Mouse (Mus musculus): Measurements from ENCODE around the gene Slc24a2. TPM values are rescaled to one million over a fixed set of nuclear protein-coding genes. Genes with fewer than 3 reads are reported as not detected.

The Slc24a2 gene
- polyA plus RNA-seq, 1 experiment from 2014 or later, result 5.2 TPM

DNA sequence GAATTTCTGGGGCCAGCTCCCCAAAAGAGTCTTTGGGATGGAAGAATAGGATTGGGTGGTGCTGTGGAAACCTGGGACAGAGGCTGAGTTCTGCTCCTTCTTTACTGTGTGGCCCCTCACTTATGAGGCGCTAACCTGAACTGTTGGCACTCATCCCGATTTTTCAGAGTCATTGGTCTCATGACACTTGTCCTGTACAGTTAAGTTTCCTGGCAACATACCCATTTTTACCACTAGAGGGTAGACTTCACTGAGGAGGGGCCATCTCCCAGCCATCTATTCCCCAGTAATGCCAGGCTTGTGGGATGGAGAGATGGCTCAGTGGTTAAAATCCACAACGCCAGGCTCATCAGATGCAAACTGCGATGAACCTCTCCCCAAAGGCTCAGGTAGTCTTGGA, 192.7 kb downstream of the Slc24a2 start:
- WGBS, result 67% methylated on average over 4 of the region's 4 CpGs
- Histone ChIP-seq H3K4me3 (no peak overlapping the region), H3K4me1 (replicated peaks) (no peaks in the 10 kb centered on the region), H3K4me2 (no peak overlapping the region), H3K9ac (no peak overlapping the region), H3K27ac (replicated peaks) (no peak overlapping the region), H3K27me3 (no peaks in the 10 kb centered on the region), H3K9me3 (no peaks in the 10 kb centered on the region), H3K36me3 (no peaks in the 10 kb centered on the region)
- peak; percentile 59; the same call in 1 of the 2 replicates for ATAC-seq (ENCODE audit: low FRiP score, low read depth)

DNA sequence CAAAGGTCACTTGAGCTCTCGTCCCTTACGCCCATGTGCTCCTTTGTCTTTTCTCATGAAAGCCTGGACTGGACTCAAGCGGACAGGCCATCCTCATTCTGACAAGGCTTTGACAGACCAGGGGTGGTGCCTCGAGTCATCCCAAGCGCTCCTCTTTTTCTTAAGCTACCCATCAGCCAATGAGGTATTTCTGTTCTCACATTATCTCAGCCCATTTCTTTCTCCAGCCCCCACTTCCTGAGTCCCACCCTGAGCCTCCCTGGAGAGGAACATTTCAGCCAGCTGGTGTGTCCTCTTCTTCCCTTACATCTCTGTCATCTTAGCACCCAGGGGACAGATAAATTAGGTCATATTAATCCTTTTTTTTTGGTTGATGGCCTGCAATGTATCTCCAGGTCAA, 193.8 kb downstream of the Slc24a2 start:
- 66% methylated on average over 5 of the region's 5 CpGs for WGBS
- Histone ChIP-seq H3K4me2 (no peak overlapping the region), H3K9ac (no peak overlapping the region), H3K9me3 (no peaks in the 10 kb centered on the region), H3K4me3 (no peak overlapping the region), H3K4me1 (replicated peaks) (no peaks in the 10 kb centered on the region), H3K27me3 (no peaks in the 10 kb centered on the region), H3K27ac (replicated peaks) (no peak overlapping the region), H3K36me3 (no peaks in the 10 kb centered on the region)
- no peak for ATAC-seq (ENCODE audit: low FRiP score, low read depth)

DNA sequence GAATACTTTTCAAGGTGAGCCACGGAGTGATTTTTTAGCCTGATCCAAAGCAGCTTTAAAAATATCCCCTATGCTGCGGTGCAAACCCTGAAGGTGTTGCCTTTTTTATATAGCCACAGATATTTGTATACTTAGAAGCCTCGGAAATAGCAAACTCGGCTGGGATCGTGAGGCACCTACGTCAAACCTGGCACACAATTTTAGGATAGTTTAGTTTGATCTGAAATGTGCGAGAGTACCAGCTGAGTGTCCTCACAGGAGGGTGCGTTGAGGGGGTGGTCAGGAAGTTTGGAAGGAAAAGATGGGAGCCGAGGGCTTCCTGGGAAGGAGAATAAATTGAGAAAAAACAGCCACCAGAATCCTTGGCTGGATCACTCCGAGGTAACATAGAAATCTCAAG, 194.6 kb downstream of the Slc24a2 start:
- no peaks in the 10 kb centered on the region for H3K27me3 ChIP-seq
- no peak overlapping the region for H3K9ac ChIP-seq
- H3K4me2 ChIP-seq, result no peak overlapping the region
- 89% methylated on average over 10 of the region's 10 CpGs for WGBS
- H3K4me1 ChIP-seq (replicated peaks), result no peaks in the 10 kb centered on the region
- ATAC-seq (ENCODE audit: low FRiP score, low read depth), result no peak
- no peaks in the 10 kb centered on the region for H3K9me3 ChIP-seq
- no peak overlapping the region for H3K27ac ChIP-seq (replicated peaks)
- H3K4me3 ChIP-seq, result no peak overlapping the region
- H3K36me3 ChIP-seq, result no peaks in the 10 kb centered on the region

DNA sequence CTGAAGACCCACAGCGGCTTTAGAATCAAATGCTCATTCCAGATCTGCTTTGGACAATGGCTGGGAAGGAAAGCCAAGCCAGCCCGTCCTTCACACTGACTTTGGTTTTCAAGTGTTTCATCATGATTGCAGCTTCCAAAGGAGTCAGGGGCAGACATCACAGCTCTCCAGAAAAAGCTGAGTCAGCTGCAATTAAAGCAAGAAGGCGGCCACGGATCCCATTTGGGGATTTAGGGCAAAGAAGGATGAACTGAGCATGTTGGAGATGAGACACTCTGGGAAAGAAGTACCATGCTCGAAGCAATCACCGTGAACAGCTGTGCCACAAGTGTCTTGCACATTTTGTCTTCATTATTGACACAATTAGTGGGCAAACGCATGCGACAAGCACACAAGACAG, 197.6 kb downstream of the Slc24a2 start:
- no peak overlapping the region for H3K4me3 ChIP-seq
- H3K27me3 ChIP-seq, result no peaks in the 10 kb centered on the region
- H3K4me1 ChIP-seq (replicated peaks), result no peaks in the 10 kb centered on the region
- H3K27ac ChIP-seq (replicated peaks), result no peak overlapping the region
- no peak overlapping the region for H3K4me2 ChIP-seq
- H3K36me3 ChIP-seq, result no peaks in the 10 kb centered on the region
- ATAC-seq (ENCODE audit: low FRiP score, low read depth), result no peak
- no peaks in the 10 kb centered on the region for H3K9me3 ChIP-seq
- 75% methylated on average over 8 of the region's 8 CpGs for WGBS
- no peak overlapping the region for H3K9ac ChIP-seq

DNA sequence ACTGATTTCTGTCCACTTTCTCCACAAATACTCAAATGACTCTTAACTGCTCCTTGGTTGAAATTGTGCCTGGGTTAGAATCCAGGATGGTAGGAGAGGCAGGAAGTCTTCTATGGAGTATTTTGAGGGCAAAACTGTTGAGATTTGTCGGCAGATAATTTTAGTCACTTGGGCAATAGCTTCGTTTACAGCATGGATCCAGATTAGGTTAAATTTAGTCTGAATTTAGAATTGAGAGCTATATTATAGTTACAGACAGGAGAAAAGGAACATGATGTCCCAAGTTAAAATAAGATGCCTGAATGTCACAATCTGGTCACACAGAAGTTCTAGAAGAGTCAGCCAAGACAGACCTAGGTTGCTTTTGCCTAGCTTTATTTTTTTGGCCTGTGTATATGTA, 199.2 kb downstream of the Slc24a2 start:
- no peak overlapping the region for H3K4me2 ChIP-seq
- no peak overlapping the region for H3K9ac ChIP-seq
- H3K4me1 ChIP-seq (replicated peaks), result no peaks in the 10 kb centered on the region
- no peaks in the 10 kb centered on the region for H3K27me3 ChIP-seq
- no peaks in the 10 kb centered on the region for H3K9me3 ChIP-seq
- H3K4me3 ChIP-seq, result no peak overlapping the region
- 93% methylated on average over 2 of the region's 2 CpGs for WGBS
- ATAC-seq (ENCODE audit: low FRiP score, low read depth), result no peak
- no peaks in the 10 kb centered on the region for H3K36me3 ChIP-seq
- H3K27ac ChIP-seq (replicated peaks), result no peak overlapping the region

DNA sequence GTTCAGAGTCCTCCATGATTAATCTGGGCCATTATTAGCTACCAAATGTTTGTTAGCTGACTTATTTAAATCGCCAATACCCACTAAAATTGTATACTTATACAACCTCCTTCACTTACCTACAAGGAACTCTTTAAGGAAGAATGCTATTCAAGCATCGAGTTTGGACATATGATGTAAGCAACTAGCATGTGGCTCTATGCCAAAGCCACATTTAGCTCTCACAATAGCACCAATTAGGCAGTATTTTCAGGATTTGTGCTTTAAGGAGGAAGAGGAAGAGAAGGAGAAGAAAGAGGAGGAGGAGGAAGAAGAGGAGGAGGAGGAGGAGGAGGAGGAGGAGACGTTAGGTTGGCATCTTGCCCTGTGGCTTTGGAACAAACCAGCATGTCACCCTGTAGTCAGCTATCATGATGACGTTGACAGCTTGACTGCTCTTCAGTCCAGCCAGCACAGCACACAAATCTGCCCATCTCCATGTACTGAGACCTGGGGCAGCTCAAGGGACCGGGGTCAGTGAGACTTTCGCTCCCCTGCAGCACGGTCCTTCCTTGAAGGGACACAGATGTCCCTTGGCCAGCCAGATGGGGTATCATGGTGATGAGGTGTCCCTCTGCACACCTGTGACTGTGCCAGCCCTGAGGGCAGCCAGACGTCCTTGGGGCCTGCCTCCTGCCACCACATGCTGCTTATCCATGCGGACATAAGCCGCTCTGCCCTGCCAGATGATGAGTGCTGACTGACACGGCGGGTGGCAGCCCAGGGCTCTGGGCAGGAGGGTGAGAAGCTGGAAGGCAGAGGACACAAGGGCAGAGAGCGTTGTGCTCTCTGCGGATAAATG, 203.7 kb downstream of the Slc24a2 start:
- no peak overlapping the region for H3K4me2 ChIP-seq
- H3K4me1 ChIP-seq (replicated peaks), result no peaks in the 10 kb centered on the region
- no peak overlapping the region for H3K27ac ChIP-seq (replicated peaks)
- H3K9me3 ChIP-seq, result no peaks in the 10 kb centered on the region
- 43% methylated on average over 14 of the region's 14 CpGs for whole genome bisulfite sequencing
- no peak overlapping the region for H3K4me3 ChIP-seq
- no peaks in the 10 kb centered on the region for H3K36me3 ChIP-seq
- peak; percentile 74 for ATAC-seq (ENCODE audit: low FRiP score, low read depth)
- H3K27me3 ChIP-seq, result no peaks in the 10 kb centered on the region
- H3K9ac ChIP-seq, result no peak overlapping the region

DNA sequence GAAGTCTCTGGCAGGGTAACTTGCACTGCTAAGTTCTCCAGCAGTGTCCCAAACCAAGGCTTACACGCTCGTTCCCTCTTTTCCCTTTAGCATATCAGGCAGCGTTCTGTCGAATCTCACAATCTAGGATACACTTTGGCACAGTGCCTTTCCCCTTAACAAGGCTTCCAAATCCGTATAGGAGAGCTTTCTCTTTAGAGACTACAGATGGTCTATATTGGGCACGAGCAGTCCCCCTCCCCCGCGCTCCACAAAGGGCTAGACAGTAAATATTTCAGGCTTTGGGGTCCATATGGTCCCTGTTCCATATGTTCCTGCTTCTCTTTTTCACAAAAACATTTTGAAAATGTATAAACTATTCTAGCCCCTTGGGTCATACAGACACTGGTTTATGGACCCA, 205.7 kb downstream of the Slc24a2 start:
- Histone ChIP-seq H3K4me1 (replicated peaks) (peaks cover 6% of the 10 kb centered on the region; the same call in 1 of the 2 replicates), H3K27me3 (no peaks in the 10 kb centered on the region), H3K9me3 (no peaks in the 10 kb centered on the region), H3K4me2 (no peak overlapping the region), H3K27ac (replicated peaks) (no peak overlapping the region), H3K9ac (no peak overlapping the region), H3K36me3 (no peaks in the 10 kb centered on the region), H3K4me3 (no peak overlapping the region)
- WGBS, result 69% methylated on average over 8 of the region's 8 CpGs
- no peak for ATAC-seq (ENCODE audit: low FRiP score, low read depth)

DNA sequence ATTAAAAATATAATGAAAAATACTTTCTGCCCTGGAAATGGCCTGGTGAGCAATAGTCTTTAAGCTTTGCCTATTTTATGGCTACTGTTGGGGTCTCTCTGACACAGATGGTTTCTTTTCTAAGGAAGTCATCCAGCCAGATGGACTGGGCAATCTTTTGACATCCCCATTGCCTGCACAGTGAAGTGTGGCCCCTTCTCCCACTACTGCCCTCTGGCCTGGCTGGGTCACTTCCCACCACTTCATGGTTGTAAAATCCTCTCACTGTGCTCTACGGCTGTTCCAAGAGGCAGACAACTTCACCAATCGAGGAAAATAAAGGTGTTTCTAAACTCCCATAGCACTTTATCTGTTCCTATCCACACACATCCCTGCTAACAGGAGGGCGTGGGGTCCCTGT, 208.7 kb downstream of the Slc24a2 start:
- WGBS, result 66% methylated on average over 3 of the region's 3 CpGs
- no peak for ATAC-seq (ENCODE audit: low FRiP score, low read depth)
- H3K36me3 ChIP-seq, result no peaks in the 10 kb centered on the region
- no peaks in the 10 kb centered on the region for H3K27me3 ChIP-seq
- H3K4me1 ChIP-seq (replicated peaks), result peaks cover 6% of the 10 kb centered on the region; the same call in 1 of the 2 replicates
- no peaks in the 10 kb centered on the region for H3K9me3 ChIP-seq
- no peak overlapping the region for H3K9ac ChIP-seq
- no peak overlapping the region for H3K4me3 ChIP-seq
- no peak overlapping the region for H3K4me2 ChIP-seq
- no peak overlapping the region for H3K27ac ChIP-seq (replicated peaks)

DNA sequence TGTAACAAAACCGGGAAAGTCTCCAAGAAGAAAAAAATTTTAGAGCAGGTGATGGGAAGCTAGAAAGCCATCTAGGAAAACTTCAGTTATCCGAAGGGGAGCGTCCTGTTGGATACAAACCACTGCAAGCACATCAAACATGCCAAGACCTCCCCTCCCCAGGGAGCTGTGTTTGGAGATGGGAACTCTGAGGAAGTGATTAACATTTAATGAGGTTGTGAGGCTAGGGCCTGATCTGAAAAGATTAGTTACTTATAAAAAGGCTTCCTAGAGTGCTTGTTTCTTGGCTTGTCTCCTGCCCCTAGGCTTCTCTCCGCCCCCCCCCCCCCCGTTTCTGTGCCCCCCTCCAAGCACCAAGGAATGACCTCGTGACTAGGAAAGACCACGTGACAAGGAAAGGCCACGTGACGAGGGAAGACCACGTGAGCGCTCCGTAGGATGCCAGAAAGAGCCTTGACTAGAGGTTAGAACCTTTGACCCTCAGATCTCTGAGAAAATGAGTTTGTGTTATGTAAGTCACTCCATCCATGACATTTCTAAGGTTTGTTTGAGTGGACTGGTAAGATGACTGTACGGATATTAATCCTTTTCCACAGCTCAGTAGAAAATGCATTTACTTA, 210.7 kb downstream of the Slc24a2 start:
- Histone ChIP-seq H3K9me3 (no peaks in the 10 kb centered on the region), H3K36me3 (no peaks in the 10 kb centered on the region), H3K27ac (replicated peaks) (no peak overlapping the region), H3K4me3 (no peak overlapping the region), H3K27me3 (no peaks in the 10 kb centered on the region), H3K4me2 (no peak overlapping the region), H3K9ac (no peak overlapping the region), H3K4me1 (replicated peaks) (peaks cover 6% of the 10 kb centered on the region; the same call in 1 of the 2 replicates)
- WGBS, result 50% methylated on average over 13 of the region's 13 CpGs
- no peak for ATAC-seq (ENCODE audit: low FRiP score, low read depth)

DNA sequence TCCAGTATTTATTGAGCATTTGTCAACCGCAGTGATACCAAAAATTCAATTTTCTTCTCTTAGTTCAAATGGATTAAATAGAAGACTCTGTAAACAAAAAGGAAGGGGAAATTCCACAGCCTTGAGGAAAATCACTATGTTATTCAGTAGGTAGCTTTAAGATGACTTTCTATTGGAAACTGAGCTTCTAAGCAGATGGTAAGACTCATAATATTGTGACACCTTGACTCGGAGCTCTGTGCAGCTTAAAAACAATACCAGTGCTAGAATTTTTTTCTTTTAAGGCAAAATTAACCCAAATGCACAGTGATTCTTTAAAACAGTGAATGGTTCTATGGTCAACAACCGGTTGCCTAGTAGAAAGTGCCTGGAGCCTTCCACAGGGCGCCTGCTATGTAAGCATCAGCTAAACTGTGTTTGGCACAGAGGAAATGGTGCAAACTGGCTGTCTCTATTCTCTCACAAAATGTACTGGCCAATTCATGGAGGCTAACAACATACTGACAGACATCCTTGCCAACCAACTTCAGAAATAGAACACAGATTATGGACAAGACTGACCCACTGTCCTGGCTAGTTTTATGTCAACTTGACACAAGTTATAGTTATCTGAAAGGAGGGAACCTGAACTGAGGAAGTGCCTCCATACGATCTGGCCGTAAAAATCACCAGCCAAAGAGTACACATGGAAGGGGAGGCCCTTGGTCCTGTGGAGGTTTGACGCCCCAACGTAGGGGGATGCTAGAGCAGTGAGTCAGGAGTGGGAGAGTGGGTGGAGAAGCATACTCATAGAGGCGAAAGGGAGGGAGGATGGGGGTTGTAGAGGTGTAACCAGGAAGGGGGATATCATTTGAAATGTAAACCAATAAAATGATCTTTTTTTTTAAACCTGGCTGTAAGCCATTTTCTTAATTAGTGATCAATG, 211.9 kb downstream of the Slc24a2 start:
- Histone ChIP-seq H3K9ac (no peak overlapping the region), H3K36me3 (no peaks in the 10 kb centered on the region), H3K27me3 (no peaks in the 10 kb centered on the region), H3K27ac (replicated peaks) (no peak overlapping the region), H3K4me3 (no peak overlapping the region), H3K4me2 (no peak overlapping the region), H3K4me1 (replicated peaks) (peaks cover 6% of the 10 kb centered on the region; the same call in 1 of the 2 replicates), H3K9me3 (no peaks in the 10 kb centered on the region)
- no peak for ATAC-seq (ENCODE audit: low FRiP score, low read depth)
- WGBS, result 89% methylated on average over 9 of the region's 9 CpGs

DNA sequence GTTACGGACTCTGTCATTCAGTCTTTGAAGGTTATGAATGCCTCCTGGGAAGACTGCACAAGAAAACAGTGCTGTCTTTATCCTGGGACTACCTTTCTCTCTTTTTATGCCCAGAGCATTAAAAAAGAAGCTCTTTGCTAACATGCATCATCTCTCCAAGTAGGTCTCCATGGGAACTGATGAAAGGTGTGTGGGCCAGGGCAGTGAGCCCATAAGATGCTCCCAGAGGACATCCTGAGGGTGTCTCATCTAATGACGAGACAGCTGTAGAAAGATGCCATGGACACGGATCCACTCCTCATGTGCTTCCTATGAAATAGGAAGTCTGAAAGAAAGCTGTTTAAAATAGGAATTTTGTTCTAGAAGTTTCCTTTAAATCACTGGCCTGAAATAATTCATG, 212.8 kb downstream of the Slc24a2 start:
- ATAC-seq (ENCODE audit: low FRiP score, low read depth), result no peak
- Histone ChIP-seq H3K9ac (no peak overlapping the region), H3K36me3 (no peaks in the 10 kb centered on the region), H3K9me3 (no peaks in the 10 kb centered on the region), H3K27me3 (no peaks in the 10 kb centered on the region), H3K4me3 (no peak overlapping the region), H3K4me1 (replicated peaks) (peaks cover 6% of the 10 kb centered on the region; the same call in 1 of the 2 replicates), H3K27ac (replicated peaks) (no peak overlapping the region), H3K4me2 (no peak overlapping the region)
- WGBS, result 65% methylated on average over 3 of the region's 3 CpGs

DNA sequence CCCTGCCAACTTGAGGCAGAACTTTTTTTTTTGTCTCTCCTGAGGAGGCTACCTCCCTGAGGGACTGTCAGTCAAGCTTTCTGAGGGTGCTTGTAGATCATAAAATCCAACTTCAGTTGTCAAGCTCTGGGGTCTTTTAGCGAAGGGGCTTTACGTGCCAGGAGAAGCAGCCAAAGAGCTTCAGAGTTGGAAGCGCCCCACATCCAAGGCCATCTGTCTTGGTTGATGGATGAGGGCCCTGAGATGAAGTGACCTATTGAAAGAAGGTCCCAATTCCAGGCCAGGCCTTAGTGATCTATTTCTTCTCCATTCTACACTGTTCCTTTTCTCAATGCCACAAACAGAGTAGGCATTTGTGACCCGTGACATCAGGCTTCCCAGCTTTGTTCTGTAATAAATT, 214.5 kb downstream of the Slc24a2 start:
- Histone ChIP-seq H3K9ac (no peak overlapping the region), H3K36me3 (no peaks in the 10 kb centered on the region), H3K9me3 (no peaks in the 10 kb centered on the region), H3K27ac (replicated peaks) (no peak overlapping the region), H3K4me1 (replicated peaks) (peaks cover 5% of the 10 kb centered on the region; the same call in 1 of the 2 replicates), H3K27me3 (no peaks in the 10 kb centered on the region), H3K4me2 (no peak overlapping the region), H3K4me3 (no peak overlapping the region)
- ATAC-seq (ENCODE audit: low FRiP score, low read depth), result no peak
- WGBS, result 61% methylated on average over 4 of the region's 4 CpGs
